Mouse (Mus musculus) intestine, embryonic 14.5 days (tissue): ENCODE measurements around the gene Myo3a. TPM values are rescaled to one million over a fixed set of nuclear protein-coding genes. Genes with fewer than 3 reads are reported as not detected.
A peak's percentile ranks its signal among the peaks of the same experiment; 100 is the strongest.
"Not testable (repeated sequence)": the region's sequence is repeated elsewhere in the genome, so short reads cannot be mapped to it uniquely, and the experiment has no call there.

Experiments used
- ATAC-seq: fragments of 200-750 bp; cut with Nextera tagmentation; replicated peaks from 2 replicates; pipeline ENCODE4 v1.8.0; 2017; ENCODE audit warnings: low read depth, moderate number of reproducible peaks, moderate TSS enrichment, moderate library complexity; ENCODE audit not compliant: low FRiP score, low TSS enrichment
- DNase-seq: peaks from one replicate; pipeline ENCODE4 v3.0.0-alpha.2; 2018; ENCODE audit warnings: low spot score
- H3K27ac ChIP-seq: fragments of 300-500 bp; sonication (generic); 2 replicates; pipeline ENCODE4 v1.5.1; 2014; ENCODE audit warnings: low read depth, mild to moderate bottlenecking, control low read depth
- H3K27me3 ChIP-seq: fragments of 300-500 bp; sonication (generic); replicated peaks from 2 replicates; pipeline ENCODE4 v1.6.1; 2014; ENCODE audit warnings: low read length, control low read depth; ENCODE audit not compliant: control insufficient read depth, insufficient read depth
- H3K36me3 ChIP-seq: fragments of 300-500 bp; sonication (generic); 2 replicates; pipeline ENCODE4 v1.6.1; 2014; ENCODE audit warnings: low read length, control low read depth; ENCODE audit not compliant: control insufficient read depth, insufficient read depth
- H3K4me1 ChIP-seq: fragments of 300-500 bp; sonication (generic); replicated peaks from 2 replicates; pipeline ENCODE4 v1.6.1; 2014; ENCODE audit warnings: low read length, control low read depth, mixed read lengths; ENCODE audit not compliant: control insufficient read depth, insufficient read depth
- H3K4me2 ChIP-seq: fragments of 300-500 bp; sonication (generic); 2 replicates; pipeline ENCODE4 v1.6.1; 2014; ENCODE audit warnings: low read length
- H3K4me3 ChIP-seq: fragments of 300-500 bp; sonication (generic); 2 replicates; pipeline ENCODE4 v1.5.1; 2014; ENCODE audit warnings: low read depth, low read length, control low read depth, mixed read lengths
- H3K9ac ChIP-seq: fragments of 300-500 bp; sonication (generic); 2 replicates; pipeline ENCODE4 v1.6.1; 2014; ENCODE audit warnings: mild to moderate bottlenecking, low read length
- H3K9me3 ChIP-seq: fragments of 300-500 bp; sonication (generic); 2 replicates; pipeline ENCODE4 v1.6.1; 2016; ENCODE audit warnings: low read length, control low read depth; ENCODE audit not compliant: control insufficient read depth
- WGBS: fragments of 180-500 bp; shearing (Covaris S2); extraction: QIAGEN DNeasy Blood & Tissue Kit; methylation state at CpG from one replicate; pipeline ENCODE4 v1.1.7; 2014; 5-methylcytosine and 5-hydroxymethylcytosine counted together
- polyA plus RNA-seq: library from polyadenylated mRNA; unstranded; fragments of >200 nt; fragmentation: Nextera tagmentation; extraction: Ambion mirVana; gene quantifications from 2 replicates; pipeline ENCODE4 v1.2.1, GENCODE M21; 2014

The Myo3a gene
- polyA plus RNA-seq, 1 experiment from 2014 or later = not detected

GRCm38 (mm10) chr2:22297913-22298312, 70.6 kb downstream of the Myo3a start:
- Histone ChIP-seq H3K4me1 (no peaks in the 10 kb centered on the region), H3K4me2 (no peak overlapping the region), H3K27ac (no peak overlapping the region), H3K27me3 (no peaks in the 10 kb centered on the region), H3K9me3 (no peaks in the 10 kb centered on the region), H3K9ac (no peak overlapping the region), H3K36me3 (no peaks in the 10 kb centered on the region), H3K4me3 (no peak overlapping the region)
- WGBS = 67% methylated on average over 1 of the region's 1 CpGs
- ATAC-seq (no peak), DNase-seq (no peak)

DNA sequence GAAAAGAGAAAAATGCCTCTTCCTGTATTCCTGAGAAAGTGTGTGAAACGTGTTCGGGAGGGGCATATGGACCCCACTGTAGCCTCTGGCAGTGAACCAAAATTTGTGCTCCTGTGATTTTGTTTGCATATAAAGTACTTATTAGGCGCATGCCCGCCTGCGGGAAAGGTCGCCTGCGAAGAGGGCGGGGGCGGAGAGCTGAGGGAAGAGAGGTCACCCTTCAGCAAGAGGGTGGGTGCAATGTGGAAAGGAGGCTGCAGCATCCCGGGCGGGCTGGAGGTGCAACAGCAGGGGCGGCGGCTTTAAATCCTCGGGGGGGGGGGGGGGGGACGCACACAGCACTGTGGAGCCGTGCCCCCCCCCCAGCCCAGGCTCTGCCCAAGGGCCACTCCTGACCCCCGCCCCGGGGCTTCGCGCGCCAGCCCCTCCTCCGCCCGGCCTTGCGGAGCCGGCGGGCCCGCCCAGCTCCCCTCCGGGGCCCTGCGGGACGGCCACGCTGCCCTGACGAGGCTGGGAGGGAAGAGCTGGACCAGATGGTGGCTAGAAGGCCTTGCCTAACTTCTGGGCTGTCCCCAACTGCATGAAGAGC, 111.1 kb downstream of the Myo3a start:
- DNase-seq (peak; percentile 63), ATAC-seq (peak; percentile 80)
- Histone ChIP-seq H3K27ac (no peak overlapping the region), H3K27me3 (no peaks in the 10 kb centered on the region), H3K9me3 (no peaks in the 10 kb centered on the region), H3K9ac (peak overlapping the region; percentile 27; the same call in 1 of the 2 replicates), H3K4me1 (peaks cover 4% of the 10 kb centered on the region; the same call in 1 of the 2 replicates), H3K4me3 (peak overlapping the region; percentile 36), H3K36me3 (no peaks in the 10 kb centered on the region), H3K4me2 (peak overlapping the region; percentile 64)
- WGBS = 4% methylated on average over 27 of the region's 32 CpGs

DNA sequence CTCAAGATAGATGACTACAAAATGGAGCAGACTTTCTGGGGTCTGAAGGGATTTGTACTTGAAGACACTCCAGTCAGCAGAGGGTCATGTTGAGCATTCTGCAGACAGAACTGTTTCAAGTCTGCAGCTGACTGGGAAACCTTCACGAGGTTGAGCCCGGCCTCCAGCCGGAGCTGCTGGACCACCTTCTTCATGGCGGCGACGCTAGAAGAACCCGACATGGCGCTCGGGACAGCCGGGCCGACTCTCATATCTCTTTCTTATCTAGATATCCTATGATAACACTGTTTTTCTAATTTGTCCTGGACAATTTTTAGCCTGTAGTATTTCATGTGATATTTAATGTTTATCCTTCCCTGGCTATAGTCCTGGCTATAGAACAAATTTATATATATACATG, 183.2 kb downstream of the Myo3a start:
- H3K4me1 ChIP-seq, H3K27ac ChIP-seq, H3K27me3 ChIP-seq, ATAC-seq, H3K4me2 ChIP-seq, H3K9ac ChIP-seq, H3K4me3 ChIP-seq, H3K9me3 ChIP-seq, H3K36me3 ChIP-seq, DNase-seq: not testable (repeated sequence)
- WGBS = 95% methylated on average over 11 of the region's 11 CpGs

GRCm38 (mm10) chr2:22548421-22548820, 321.1 kb downstream of the Myo3a start:
- H3K9ac ChIP-seq = no peak overlapping the region
- no peak overlapping the region for H3K27ac ChIP-seq
- no peaks in the 10 kb centered on the region for H3K36me3 ChIP-seq
- H3K27me3 ChIP-seq = no peaks in the 10 kb centered on the region
- no peaks in the 10 kb centered on the region for H3K4me1 ChIP-seq
- ATAC-seq = no peak
- WGBS = 82% methylated on average over 6 of the region's 6 CpGs
- no peak overlapping the region for H3K4me3 ChIP-seq
- no peaks in the 10 kb centered on the region for H3K9me3 ChIP-seq
- no peak overlapping the region for H3K4me2 ChIP-seq
- no peak for DNase-seq

GRCm38 (mm10) chr2:22587469-22588169, 360.3 kb downstream of the Myo3a start:
- H3K27me3 ChIP-seq, H3K27ac ChIP-seq, H3K4me3 ChIP-seq, H3K4me1 ChIP-seq, H3K9me3 ChIP-seq, DNase-seq, H3K36me3 ChIP-seq, H3K4me2 ChIP-seq, H3K9ac ChIP-seq: not testable (repeated sequence)
- 81% methylated on average over 14 of the region's 14 CpGs for WGBS
- peak; percentile 87 for ATAC-seq

DNA sequence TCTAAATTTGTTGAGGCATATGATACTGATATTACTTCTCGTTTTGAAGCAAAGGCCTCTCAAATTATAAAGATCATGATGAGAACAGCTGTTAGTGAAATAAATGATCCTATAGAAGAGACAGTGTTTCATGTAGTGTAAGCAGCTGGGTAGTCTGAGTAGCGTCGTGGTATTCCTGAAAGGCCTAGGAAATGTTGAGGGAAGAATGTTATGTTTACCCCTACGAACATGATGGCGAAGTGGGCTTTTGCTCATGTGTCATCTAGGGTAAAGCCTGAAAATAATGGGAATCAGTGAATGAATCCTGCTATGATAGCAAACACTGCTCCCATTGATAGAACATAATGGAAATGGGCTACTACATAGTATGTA, 360.9 kb downstream of the Myo3a start:
- not testable (repeated sequence) for H3K9me3 ChIP-seq, H3K27ac ChIP-seq, DNase-seq, H3K27me3 ChIP-seq, H3K4me1 ChIP-seq, H3K36me3 ChIP-seq, H3K9ac ChIP-seq, H3K4me2 ChIP-seq, H3K4me3 ChIP-seq
- 85% methylated on average over 5 of the region's 5 CpGs for WGBS
- ATAC-seq = peak; percentile 54

DNA sequence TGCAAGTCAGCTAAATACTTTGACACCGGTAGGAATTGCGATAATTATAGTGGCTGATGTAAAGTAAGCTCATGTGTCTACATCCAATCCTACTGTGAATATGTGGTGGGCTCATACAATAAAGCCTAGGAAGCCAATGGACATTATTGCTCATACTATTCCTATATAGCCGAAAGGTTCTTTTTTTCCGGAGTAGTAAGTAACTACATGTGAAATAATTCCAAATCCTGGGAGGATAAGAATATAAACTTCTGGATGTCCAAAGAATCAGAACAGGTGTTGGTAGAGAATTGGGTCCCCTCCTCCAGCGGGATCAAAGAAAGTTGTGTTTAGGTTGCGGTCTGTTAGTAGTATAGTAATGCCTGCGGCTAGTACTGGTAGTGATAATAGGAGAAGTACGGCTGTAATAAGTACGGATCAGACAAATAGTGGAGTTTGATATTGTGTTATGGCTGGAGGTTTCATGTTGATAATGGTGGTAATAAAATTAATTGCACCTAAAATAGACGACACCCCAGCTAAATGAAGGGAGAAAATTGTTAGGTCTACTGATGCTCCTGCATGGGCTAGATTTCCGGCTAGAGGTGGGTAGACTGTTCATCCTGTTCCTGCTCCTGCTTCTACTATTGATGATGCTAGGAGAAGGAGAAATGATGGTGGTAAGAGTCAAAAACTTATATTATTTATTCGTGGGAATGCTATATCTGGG, 361.5 kb downstream of the Myo3a start:
- WGBS = 69% methylated on average over 12 of the region's 12 CpGs
- H3K9me3 ChIP-seq, H3K36me3 ChIP-seq, H3K4me3 ChIP-seq, H3K4me1 ChIP-seq, H3K27me3 ChIP-seq, H3K4me2 ChIP-seq, DNase-seq, H3K27ac ChIP-seq, H3K9ac ChIP-seq: not testable (repeated sequence)
- peak; percentile 96 for ATAC-seq

DNA sequence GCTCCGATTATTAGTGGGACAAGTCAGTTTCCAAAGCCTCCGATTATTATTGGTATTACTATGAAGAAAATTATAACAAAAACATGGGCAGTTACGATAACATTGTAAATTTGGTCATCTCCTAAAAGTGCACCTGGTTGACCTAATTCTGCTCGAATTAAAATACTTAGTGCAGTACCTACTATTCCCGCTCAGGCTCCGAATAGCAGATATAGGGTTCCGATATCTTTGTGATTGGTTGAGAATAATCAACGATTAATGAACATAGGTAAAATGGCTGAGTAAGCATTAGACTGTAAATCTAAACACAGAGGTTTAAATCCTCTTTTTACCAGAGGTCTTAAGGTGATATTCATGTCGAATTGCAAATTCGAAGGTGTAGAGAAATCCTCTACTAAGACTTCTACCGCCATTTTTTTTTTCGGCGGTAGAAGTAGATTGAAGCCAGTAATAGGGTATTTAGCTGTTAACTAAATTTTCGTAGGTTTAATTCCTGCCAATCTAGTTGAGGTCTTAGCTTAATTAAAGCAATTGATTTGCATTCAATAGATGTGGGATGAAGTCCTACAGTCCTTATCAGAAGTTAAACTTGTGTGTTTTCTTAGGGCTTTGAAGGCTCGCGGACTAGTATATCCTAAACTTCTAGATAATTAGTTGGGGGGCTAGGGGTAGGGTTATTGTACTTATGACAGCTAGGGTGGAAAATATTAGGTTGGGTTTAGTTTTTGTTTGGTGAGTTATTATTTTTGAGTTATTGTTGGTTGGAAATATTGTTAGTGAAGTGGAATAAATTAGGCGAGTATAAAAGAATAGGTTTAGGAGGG, 362.3 kb downstream of the Myo3a start:
- H3K4me3 ChIP-seq, DNase-seq, H3K9ac ChIP-seq, H3K27ac ChIP-seq, H3K4me1 ChIP-seq, H3K4me2 ChIP-seq, H3K36me3 ChIP-seq, H3K27me3 ChIP-seq, H3K9me3 ChIP-seq: not testable (repeated sequence)
- peak; percentile 93 for ATAC-seq
- WGBS = 88% methylated on average over 16 of the region's 17 CpGs
